Mouse (Mus musculus) hindbrain, postnatal 0 days (tissue): ENCODE data around the gene Try10. TPM values are rescaled to one million over a fixed set of nuclear protein-coding genes. Genes with fewer than 3 reads are reported as not detected.
"Not testable (repeated sequence)": the region's sequence is repeated elsewhere in the genome, so short reads cannot be mapped to it uniquely, and the experiment has no call there.

Experiments used
- ATAC-seq: fragments of 200-750 bp; cut with Nextera tagmentation; 2 replicates; pipeline ENCODE4 v1.8.0; 2017; ENCODE audit warnings: mild to moderate bottlenecking, moderate TSS enrichment, moderate library complexity
- DNase-seq: peaks from one replicate; pipeline ENCODE4 v3.0.0-alpha.2; 2015; ENCODE audit warnings: low spot score
- H3K27ac ChIP-seq: fragments of 300-500 bp; sonication (generic); 2 replicates; pipeline ENCODE4 v1.5.1; 2014; ENCODE audit warnings: mild to moderate bottlenecking
- H3K27me3 ChIP-seq: fragments of 300-500 bp; sonication (generic); 2 replicates; pipeline ENCODE4 v1.6.1; 2014; ENCODE audit warnings: low read length, mixed read lengths; ENCODE audit not compliant: insufficient read depth
- H3K36me3 ChIP-seq: fragments of 300-500 bp; sonication (generic); 2 replicates; pipeline ENCODE4 v1.6.1; 2014; ENCODE audit warnings: low read length, mixed read lengths; ENCODE audit not compliant: insufficient read depth
- H3K4me1 ChIP-seq: fragments of 300-500 bp; sonication (generic); 2 replicates; pipeline ENCODE4 v1.6.1; 2014; ENCODE audit warnings: antibody characterized with exemption, low read length, mixed read lengths; ENCODE audit not compliant: insufficient read depth
- H3K4me2 ChIP-seq: fragments of 300-500 bp; sonication (generic); 2 replicates; pipeline ENCODE4 v1.6.1; 2014; ENCODE audit warnings: low read depth, mild to moderate bottlenecking, low read length, moderate library complexity, mixed read lengths
- H3K4me3 ChIP-seq: fragments of 300-500 bp; sonication (generic); 2 replicates; pipeline ENCODE4 v1.5.1; 2014; ENCODE audit warnings: low read length
- H3K9ac ChIP-seq: fragments of 300-500 bp; sonication (generic); replicated peaks from 2 replicates; pipeline ENCODE4 v1.6.1; 2014; ENCODE audit warnings: mild to moderate bottlenecking, low read length, moderate library complexity, mixed read lengths
- H3K9me3 ChIP-seq: fragments of 300-500 bp; sonication (generic); 2 replicates; pipeline ENCODE4 v1.6.1; 2016; ENCODE audit warnings: low read length, mixed read lengths
- CTCF ChIP-seq: IDR thresholded peaks from 2 replicates; pipeline ENCODE4 v1.5.1; 2016; ENCODE audit warnings: antibody characterized with exemption, control low read depth, low read depth
- WGBS: fragments of 180-500 bp; shearing (Covaris S2); extraction: QIAGEN DNeasy Blood & Tissue Kit; methylation state at CpG from one replicate; pipeline ENCODE4 v1.1.7; 2014; 5-methylcytosine and 5-hydroxymethylcytosine counted together
- polyA plus RNA-seq: library from polyadenylated mRNA; unstranded; fragments of >200 nt; fragmentation: Nextera tagmentation; extraction: Ambion mirVana; gene quantifications from 2 replicates; pipeline ENCODE4 v1.2.1, GENCODE M21; 2015
- total RNA-seq: library from RNA; depleted of rRNA; stranded (reverse); fragments of >200 nt; gene quantifications from 2 replicates; pipeline ENCODE4 v1.2.3, GENCODE M21; 2014; rRNA removed

Try10 gene
- total RNA-seq, result not detected in 2 replicates
- not detected in 2 replicates for polyA plus RNA-seq

- Histone ChIP-seq H3K9me3 (no peaks in the 10 kb centered on the region), H3K4me2 (no peak within 1 kb of the TSS), H3K27me3 (no peaks in the 10 kb centered on the region), H3K4me3 (no peak within 1 kb of the TSS), H3K27ac (no peak within 1 kb of the TSS), H3K4me1 (no peaks in the 10 kb centered on the region), H3K36me3 (no peaks in the 10 kb centered on the region), H3K9ac (no peak within 1 kb of the TSS)
- ATAC-seq (no peak), DNase-seq (no peak)
- no peak for TF ChIP-seq CTCF
- WGBS, result 86% methylated on average over 2 of the region's 2 CpGs
Observed at GRCm38 (mm10) chr6:41353932-41354331, at the start of gene Try10. Gene Try10, plus strand, starts transcription at chr6:41354105.

DNA sequence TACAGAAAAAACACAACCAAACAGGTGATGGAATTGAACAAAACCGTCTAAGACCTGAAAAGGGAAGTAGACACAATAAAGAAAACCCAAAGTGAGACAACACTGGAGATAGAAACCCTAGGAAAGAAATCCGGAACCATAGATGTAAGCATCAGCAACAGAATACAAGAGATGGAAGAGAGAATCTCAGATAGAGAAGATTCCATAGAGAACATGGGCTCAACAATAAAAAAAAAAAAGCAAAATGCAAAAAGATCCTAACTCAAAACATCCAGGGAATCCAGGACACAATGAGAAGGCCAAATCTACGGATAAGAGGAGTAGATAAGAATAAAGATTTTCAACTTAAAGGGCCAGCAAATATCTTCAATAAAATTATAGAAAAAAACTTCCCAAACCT, 37.2 kb upstream of the Try10 start, which contains the start of gene Try5:
Try5 (minus strand) TSS at position 101 of the 400 bp plus-strand sequence.
- not testable (repeated sequence) for H3K4me2 ChIP-seq, H3K36me3 ChIP-seq, DNase-seq, H3K27me3 ChIP-seq, H3K4me1 ChIP-seq, H3K4me3 ChIP-seq, ATAC-seq, H3K9ac ChIP-seq, H3K27ac ChIP-seq, H3K9me3 ChIP-seq
- 78% methylated on average over 3 of the region's 3 CpGs for WGBS

DNA sequence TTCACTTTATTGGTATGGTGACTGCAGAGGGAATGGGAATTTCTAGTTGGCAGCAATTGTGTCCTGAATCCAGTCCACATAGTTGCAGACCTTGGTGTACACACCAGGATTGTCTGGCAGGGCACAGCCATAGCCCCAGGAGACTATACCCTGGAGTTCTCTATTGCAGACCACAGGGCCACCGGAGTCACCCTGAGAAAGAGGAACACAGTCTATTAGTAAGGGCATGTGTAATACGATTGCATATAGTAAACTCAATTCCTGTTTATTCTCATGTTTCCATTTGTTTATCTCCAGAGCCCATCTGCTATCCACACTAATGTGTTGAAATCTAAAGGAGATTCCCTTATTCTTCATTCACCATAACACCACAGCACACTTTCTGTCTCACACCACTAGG, 19.9 kb downstream of the Try10 start:
- not testable (repeated sequence) for H3K4me2 ChIP-seq, DNase-seq, ATAC-seq, H3K27ac ChIP-seq, H3K9me3 ChIP-seq, H3K4me1 ChIP-seq, H3K4me3 ChIP-seq, H3K9ac ChIP-seq, H3K27me3 ChIP-seq, H3K36me3 ChIP-seq
- WGBS, result 100% methylated on average over 1 of the region's 2 CpGs

GRCm38 (mm10) chr6:41377578-41377977, 23.7 kb downstream of the Try10 start, which contains the start of gene Prss3:
Gene Prss3, minus strand, starts transcription at chr6:41377678.
- H3K9ac ChIP-seq, H3K27ac ChIP-seq, H3K4me3 ChIP-seq, ATAC-seq, H3K9me3 ChIP-seq, H3K4me1 ChIP-seq, H3K4me2 ChIP-seq, DNase-seq, H3K36me3 ChIP-seq, H3K27me3 ChIP-seq: not testable (repeated sequence)

- no peak overlapping the region for H3K4me2 ChIP-seq
- H3K36me3 ChIP-seq, result no peaks in the 10 kb centered on the region
- no peaks in the 10 kb centered on the region for H3K27me3 ChIP-seq
- DNase-seq (no peak), ATAC-seq (no peak)
- TF ChIP-seq CTCF, result no peak
- no peak overlapping the region for H3K4me3 ChIP-seq
- H3K4me1 ChIP-seq, result no peaks in the 10 kb centered on the region
- no peak overlapping the region for H3K9ac ChIP-seq
- whole genome bisulfite sequencing, result 76% methylated on average over 2 of the region's 2 CpGs
- H3K27ac ChIP-seq, result no peak overlapping the region
- no peaks in the 10 kb centered on the region for H3K9me3 ChIP-seq
Observed at GRCm38 (mm10) chr6:41386781-41387180, 32.9 kb downstream of the Try10 start.

GRCm38 (mm10) chr6:41391640-41392039, 37.7 kb downstream of the Try10 start:
- H3K4me1 ChIP-seq, H3K27ac ChIP-seq, H3K4me3 ChIP-seq, H3K27me3 ChIP-seq, DNase-seq, H3K9ac ChIP-seq, H3K9me3 ChIP-seq, ATAC-seq, H3K4me2 ChIP-seq, H3K36me3 ChIP-seq: not testable (repeated sequence)
- 59% methylated on average over 1 of the region's 1 CpGs for WGBS

DNA sequence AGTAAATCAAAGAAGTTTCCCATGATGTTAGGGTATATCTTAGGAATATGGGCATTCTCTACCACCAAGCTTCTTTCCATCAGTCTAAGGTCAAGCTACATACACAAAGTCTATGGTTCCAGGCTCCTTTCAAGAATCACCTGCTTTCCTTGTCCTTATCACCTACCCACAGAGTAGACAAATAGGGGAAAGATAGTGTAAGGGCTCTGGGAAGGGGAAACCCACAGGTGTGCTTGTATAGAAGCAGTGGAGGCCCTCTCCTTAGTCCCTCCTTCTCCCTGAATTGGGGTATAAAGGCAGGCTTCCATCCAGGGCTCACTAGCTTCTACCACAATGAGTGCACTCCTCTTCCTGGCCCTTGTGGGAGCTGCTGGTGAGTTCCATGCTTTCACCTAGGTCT, 38.2 kb downstream of the Try10 start, which contains the start of gene Gm5771:
Gm5771 (plus strand) TSS at position 301 of the 400 bp plus-strand sequence.
- not testable (repeated sequence) for H3K4me3 ChIP-seq, DNase-seq, H3K9me3 ChIP-seq, H3K27me3 ChIP-seq, ATAC-seq, H3K4me1 ChIP-seq, H3K27ac ChIP-seq, H3K36me3 ChIP-seq, H3K4me2 ChIP-seq, H3K9ac ChIP-seq

Other genes with a start within 250 kb of the Try10 start
- gene Try4, start 51.8 kb upstream of the Try10 start, total RNA-seq, result not detected in 2 replicates
- gene Try4, start 51.8 kb upstream of the Try10 start, polyA plus RNA-seq, result not detected in 2 replicates
- 0.58 TPM in 1 of 2 replicates, not detected in the other for gene Try5, start 37.3 kb upstream of the Try10 start, total RNA-seq
- 0.31 and 0.39 TPM in 2 replicates for gene Try5, start 37.3 kb upstream of the Try10 start, polyA plus RNA-seq
- not detected in 2 replicates for gene Prss3, start 23.6 kb downstream of the Try10 start, total RNA-seq
- gene Prss3, start 23.6 kb downstream of the Try10 start, polyA plus RNA-seq, result not detected in 2 replicates
- not detected in 2 replicates for gene Gm5771, start 38.3 kb downstream of the Try10 start, total RNA-seq
- gene Gm5771, start 38.3 kb downstream of the Try10 start, polyA plus RNA-seq, result not detected in 2 replicates
- not detected in 2 replicates for gene Gm10334, start 92.0 kb downstream of the Try10 start, total RNA-seq
- gene Gm10334, start 92.0 kb downstream of the Try10 start, polyA plus RNA-seq, result not detected in 2 replicates
- gene Prss1, start 104.8 kb downstream of the Try10 start, total RNA-seq, result not detected in 2 replicates
- gene Prss1, start 104.8 kb downstream of the Try10 start, polyA plus RNA-seq, result not detected in 2 replicates
- not detected in 2 replicates for gene Prss2, start 167.7 kb downstream of the Try10 start, total RNA-seq
- gene Prss2, start 167.7 kb downstream of the Try10 start, polyA plus RNA-seq, result not detected in 2 replicates